ENCODE assay signal across 8 mouse cellular contexts in genomic region chr14:61597968-61598367, GRCm38 (mm10). TPM values are rescaled to one million over a fixed set of nuclear protein-coding genes. Genes with fewer than 3 reads are reported as not detected.
DNase-seq lines count a peak whose midpoint lies in the region; ATAC-seq lines count a peak whose summit lies in the region.

Gene Trim13 (plus strand): TSS chr14:61598247.

- no peaks in the 10 kb centered on the region for H3K36me3 ChIP-seq in midbrain, embryonic 15.5 days (replicated peaks)

- H3K9me3 ChIP-seq in midbrain, embryonic 15.5 days, result no peaks in the 10 kb centered on the region

- H3K27me3 ChIP-seq in midbrain, embryonic 15.5 days (replicated peaks), result no peaks in the 10 kb centered on the region

- peaks cover 20% of the 10 kb centered on the region for H3K4me1 ChIP-seq in midbrain, embryonic 15.5 days

- H3K4me2 ChIP-seq in midbrain, embryonic 15.5 days, result peak within 1 kb of the TSS; percentile 63

- H3K9ac ChIP-seq in midbrain, embryonic 15.5 days, result no peak within 1 kb of the TSS

- intact Hi-C loops in gastrocnemius, postnatal 14 days (cut with DNase I; ENCODE audit: low total_unique reads), result no loop called here

- no peak for DNase-seq in gastrocnemius, postnatal 10 days
- DNase-seq in gastrocnemius, postnatal 14 days, result no peak
- DNase-seq in urinary bladder, adult 2 months (ENCODE audit: low spot score), result no peak
- no peak for DNase-seq in urinary bladder, postnatal 25 days (ENCODE audit: low spot score)
- no peak for DNase-seq in layer of hippocampus, postnatal 25 days (ENCODE audit: extremely low spot score in 1 of 2, low spot score in 1 of 2)
- DNase-seq in cerebellum, adult 11-12 months, result no peak
- DNase-seq in gastrocnemius, adult 8-10 months (ENCODE audit: low spot score in 2 of 2), result no peak

- no peak within 1 kb of the TSS for H3K27ac ChIP-seq in midbrain, embryonic 15.5 days

- WGBS in midbrain, embryonic 15.5 days, result 55% methylated on average over 5 of the region's 5 CpGs

- no peak for ATAC-seq in midbrain, embryonic 15.5 days (replicated peaks)

- peak within 1 kb of the TSS; percentile 92 for H3K4me3 ChIP-seq in midbrain, embryonic 15.5 days

RNA-seq across cellular contexts. Expression of gene Trim13, which starts in this region (rescaled TPM):
- total RNA-seq in gastrocnemius, postnatal 10 days (2021), result 10 to 100 TPM; 18.8 to 21.7 TPM
- 10 to 100 TPM in 1 of 2 experiments, 1 to 10 TPM in 1; 8.0 to 15.8 TPM for total RNA-seq in gastrocnemius, postnatal 14 days (2021)
- 17.2 and 20.9 TPM in 2 replicates for polyA plus RNA-seq in urinary bladder, adult 2 months (2012; rRNA removed)
- total RNA-seq in layer of hippocampus, postnatal 25 days (2021), result 10 to 100 TPM; 13.2 to 15.3 TPM
- polyA plus RNA-seq in midbrain, embryonic 15.5 days (2015; fragmentation: Nextera tagmentation; extraction: Ambion mirVana), result 41.5 and 43.5 TPM in 2 replicates
- total RNA-seq in gastrocnemius, adult 8-10 months (2022), result 10 to 100 TPM in 2 of 4 experiments, 1 to 10 TPM in 2; 8.7 to 10.4 (median 9.7) TPM
